Mouse (Mus musculus) thymus, adult 2 months (tissue): ENCODE data around the gene Emx2.

ENCODE experiments used
- CTCF ChIP-seq: fragments of 200-500 bp; IDR thresholded peaks from 2 replicates; pipeline ENCODE4 v1.5.1; 2012; ENCODE audit warnings: mild to moderate bottlenecking, control low read depth, low read length, moderate library complexity, borderline replicate concordance; ENCODE audit not compliant: control insufficient read depth, poor library complexity, insufficient read depth; ENCODE audit errors: extremely low read depth
- POLR2A ChIP-seq: fragments of 200-500 bp; IDR thresholded peaks from 2 replicates; pipeline ENCODE4 v1.6.1; 2012; ENCODE audit warnings: mild to moderate bottlenecking, low read length, control low read depth, moderate library complexity; ENCODE audit not compliant: control insufficient read depth, poor library complexity, insufficient read depth; ENCODE audit errors: extremely low read depth

- TF ChIP-seq CTCF (no peak), POLR2A (no peak)
These were observed 34.5 kb upstream of the Emx2 start for GRCm38 (mm10) chr19:59423685-59424084.
